Mouse (Mus musculus) spleen, postnatal 4 days (tissue): ENCODE data around the gene 0610010F05Rik.
"Not testable (repeated sequence)": the region's sequence is repeated elsewhere in the genome, so short reads cannot be mapped to it uniquely, and the experiment has no call there.

ENCODE experiments used
- DNase-seq, 2 experiments: peaks; one replicate each; pipeline ENCODE4 v3.0.0; 2022; ENCODE audit warnings: low spot score in 2 of 2

0610010F05Rik gene

GRCm38 (mm10) chr11:23632945-23633878 is at the start of gene 0610010F05Rik:
TSS of gene 0610010F05Rik (minus strand) at chr11:23633639.
- peak; percentile 83 to 92 for DNase-seq

- no peak for DNase-seq
These were observed 49.1 kb upstream of the 0610010F05Rik start for GRCm38 (mm10) chr11:23682561-23682960.

- no peak for DNase-seq
These were observed 47.1 kb upstream of the 0610010F05Rik start for GRCm38 (mm10) chr11:23680435-23680950.

GRCm38 (mm10) chr11:23679044-23679642 is 45.7 kb upstream of the 0610010F05Rik start:
- peak; percentile 56 to 82 for DNase-seq

GRCm38 (mm10) chr11:23676100-23676499 is 42.7 kb upstream of the 0610010F05Rik start:
- DNase-seq: no peak

GRCm38 (mm10) chr11:23672256-23672749 is 38.9 kb upstream of the 0610010F05Rik start:
- no peak for DNase-seq

- DNase-seq: peak in 1 of 2 experiments; percentile 20
These were observed 33.7 kb upstream of the 0610010F05Rik start for GRCm38 (mm10) chr11:23667128-23667527.

- DNase-seq: no peak
These were observed 33.1 kb upstream of the 0610010F05Rik start for GRCm38 (mm10) chr11:23666526-23666925.

GRCm38 (mm10) chr11:23665798-23666501 is 32.5 kb upstream of the 0610010F05Rik start, which contains the start of gene Pex13:
TSS of gene Pex13 (minus strand) at chr11:23665959.
- peak; percentile 89 to 95 for DNase-seq

GRCm38 (mm10) chr11:23665311-23665786 is 31.9 kb upstream of the 0610010F05Rik start, which contains the start of gene Pus10:
TSS of gene Pus10 (plus strand) at chr11:23665674.
- no peak for DNase-seq

GRCm38 (mm10) chr11:23664232-23664631 is 30.8 kb upstream of the 0610010F05Rik start:
- no peak for DNase-seq

GRCm38 (mm10) chr11:23657791-23658190 is 24.4 kb upstream of the 0610010F05Rik start:
- DNase-seq: no peak

GRCm38 (mm10) chr11:23653666-23654065 is 20.2 kb upstream of the 0610010F05Rik start:
- DNase-seq: no peak

- DNase-seq: no peak
These were observed 14.4 kb upstream of the 0610010F05Rik start for GRCm38 (mm10) chr11:23647835-23648234.

- no peak for DNase-seq
These were observed 14.0 kb upstream of the 0610010F05Rik start for GRCm38 (mm10) chr11:23647431-23647830.

GRCm38 (mm10) chr11:23634573-23634972 is 1.1 kb upstream of the 0610010F05Rik start:
- DNase-seq: no peak

GRCm38 (mm10) chr11:23633879-23634215 is 408 bp upstream of the 0610010F05Rik start:
- no peak for DNase-seq

GRCm38 (mm10) chr11:23630664-23631063 is 2.8 kb downstream of the 0610010F05Rik start:
- DNase-seq: no peak

GRCm38 (mm10) chr11:23618995-23619394 is 14.4 kb downstream of the 0610010F05Rik start:
- DNase-seq: no peak

- no peak for DNase-seq
These were observed 18.9 kb downstream of the 0610010F05Rik start for GRCm38 (mm10) chr11:23614546-23614945.

GRCm38 (mm10) chr11:23607291-23607690 is 26.1 kb downstream of the 0610010F05Rik start:
- DNase-seq: not testable (repeated sequence)
